Mouse (Mus musculus) NIH3T3 (cell line): Measurements from ENCODE around the gene G430095P16Rik.

Experiments used
- DNase-seq: peaks from one replicate; pipeline ENCODE4 v3.0.0-alpha.2; 2012; ENCODE audit warnings: low read depth

G430095P16Rik gene

GRCm38 (mm10) chr8:84722850-84723570, at the start of gene G430095P16Rik:
TSS of gene G430095P16Rik (plus strand) at chr8:84723007.
- peak; percentile 96 for DNase-seq

- no peak for DNase-seq
Observed at GRCm38 (mm10) chr8:84677305-84677704, 45.5 kb upstream of the G430095P16Rik start.

GRCm38 (mm10) chr8:84681476-84681875, 41.3 kb upstream of the G430095P16Rik start:
- no peak for DNase-seq

- DNase-seq = no peak
Observed at GRCm38 (mm10) chr8:84682257-84682656, 40.5 kb upstream of the G430095P16Rik start.

GRCm38 (mm10) chr8:84684537-84684936, 38.3 kb upstream of the G430095P16Rik start:
- no peak for DNase-seq

GRCm38 (mm10) chr8:84686191-84687002, 36.4 kb upstream of the G430095P16Rik start, which contains the start of gene Trmt1:
TSS of gene Trmt1 (plus strand) at chr8:84686307.
- peak; percentile 79 for DNase-seq

- peak; percentile 64 for DNase-seq
Observed at GRCm38 (mm10) chr8:84687003-84687704, 35.7 kb upstream of the G430095P16Rik start.

- peak; percentile 95 for DNase-seq
Observed at GRCm38 (mm10) chr8:84687705-84688100, 35.1 kb upstream of the G430095P16Rik start, which contains the start of gene Nacc1. TSS of gene Nacc1 (minus strand) at chr8:84687862.

GRCm38 (mm10) chr8:84689091-84689915, 33.5 kb upstream of the G430095P16Rik start:
- peak; percentile 94 for DNase-seq

GRCm38 (mm10) chr8:84693332-84693731, 29.5 kb upstream of the G430095P16Rik start:
- no peak for DNase-seq

- DNase-seq = no peak
Observed at GRCm38 (mm10) chr8:84695140-84695539, 27.7 kb upstream of the G430095P16Rik start.

GRCm38 (mm10) chr8:84697166-84698130, 25.4 kb upstream of the G430095P16Rik start:
- DNase-seq = peak; percentile 71

- DNase-seq = no peak
Observed at GRCm38 (mm10) chr8:84698288-84698687, 24.5 kb upstream of the G430095P16Rik start.

- DNase-seq = peak; percentile 71
Observed at GRCm38 (mm10) chr8:84698929-84699401, 23.8 kb upstream of the G430095P16Rik start.

GRCm38 (mm10) chr8:84699861-84700322, 22.9 kb upstream of the G430095P16Rik start:
- peak; percentile 74 for DNase-seq

GRCm38 (mm10) chr8:84700526-84700925, 22.3 kb upstream of the G430095P16Rik start:
- DNase-seq = no peak

GRCm38 (mm10) chr8:84700941-84701911, 21.6 kb upstream of the G430095P16Rik start, which contains the start of gene Lyl1:
TSS of gene Lyl1 (plus strand) at chr8:84701457.
- DNase-seq = no peak

GRCm38 (mm10) chr8:84702561-84702960, 20.2 kb upstream of the G430095P16Rik start:
- no peak for DNase-seq
